Mouse (Mus musculus): ENCODE results near the gene Gm11213.

GRCm38 (mm10) chr4:63559127-63559697 lies 45.8 kb downstream of the Gm11213 start:
- no peak for TF ChIP-seq CTCF (IDR thresholded peaks at IDR 0.05; ENCODE audit: low read depth, low read length)
- TF ChIP-seq POLR2AphosphoS5 (IDR thresholded peaks at IDR 0.05; ENCODE audit: insufficient replicate concordance, low read depth, low read length) = no peak

Measured in G1E (cell line).